ENCODE assay signal across 8 mouse cellular contexts in genomic region chr9:108692226-108693041, GRCm38 (mm10). TPM values are rescaled to one million over a fixed set of nuclear protein-coding genes. Genes with fewer than 3 reads are reported as not detected.
DNase-seq lines count a peak whose midpoint lies in the region; ATAC-seq and TF ChIP-seq lines count a peak whose summit lies in the region.

No protein-coding gene starts in this region.

- peak overlapping the region; percentile 83 for H3K9ac ChIP-seq in heart, embryonic 13.5 days
- H3K9ac ChIP-seq in liver, embryonic 14.5 days (replicated peaks), result peak overlapping the region; percentile 70
- peak overlapping the region; percentile 62 for H3K9ac ChIP-seq in stomach, embryonic 15.5 days

- H3K9me3 ChIP-seq in heart, embryonic 13.5 days, result no peaks in the 10 kb centered on the region
- H3K9me3 ChIP-seq in liver, embryonic 14.5 days (ENCODE audit: control insufficient read depth, low read length), result no peaks in the 10 kb centered on the region
- no peaks in the 10 kb centered on the region for H3K9me3 ChIP-seq in stomach, embryonic 15.5 days

- TF ChIP-seq CTCF in liver, embryonic 14.5 days (IDR thresholded peaks at IDR 0.05; ENCODE audit: low read depth), result no peak

- H3K27ac ChIP-seq in brown adipose tissue, adult 24 weeks (replicated peaks; ENCODE audit: low read depth, low read length), result peak overlapping the region; percentile 37; the same call in 1 of the 2 replicates
- peak overlapping the region; percentile 44 for H3K27ac ChIP-seq in heart, embryonic 13.5 days (replicated peaks)
- H3K27ac ChIP-seq in liver, embryonic 14.5 days, result no peak overlapping the region
- H3K27ac ChIP-seq in stomach, embryonic 15.5 days, result peak overlapping the region; percentile 63

- TF ChIP-seq EP300 in liver, embryonic 14.5 days (IDR thresholded peaks at IDR 0.05; ENCODE audit: low read depth), result no peak

- DNase-seq in CD4-positive, CD25-positive, alpha-beta regulatory T cell, adult 2 months (ENCODE audit: low read depth, low spot score), result peak; percentile 63
- peak; percentile 76 for DNase-seq in kidney, postnatal 10 days
- DNase-seq in liver, embryonic 14.5 days (ENCODE audit: low read depth in 3 of 3, low spot score in 3 of 3), result no peak
- peak; percentile 74 for DNase-seq in neural tube, embryonic 10.5 days (ENCODE audit: extremely low spot score, low spot score)

- ATAC-seq in erythroid progenitor cell, adult 5-6 weeks (replicated peaks; ENCODE audit: low FRiP score, poor library complexity, severe bottlenecking), result peak; percentile 45
- ATAC-seq in heart, embryonic 13.5 days (ENCODE audit: extremely low read depth, insufficient number of reproducible peaks, low FRiP score, low TSS enrichment), result peak; percentile 15; the same call in 1 of the 2 replicates
- ATAC-seq in liver, embryonic 14.5 days (ENCODE audit: insufficient read depth), result peak; percentile 60
- peak; percentile 54 for ATAC-seq in stomach, embryonic 15.5 days (ENCODE audit: insufficient read depth, low FRiP score, low read depth)

- no peaks in the 10 kb centered on the region for H3K27me3 ChIP-seq in heart, embryonic 13.5 days (replicated peaks)
- peaks cover 24% of the 10 kb centered on the region for H3K27me3 ChIP-seq in liver, embryonic 14.5 days (ENCODE audit: control insufficient read depth, insufficient read depth, low read length)
- H3K27me3 ChIP-seq in stomach, embryonic 15.5 days (replicated peaks), result no peaks in the 10 kb centered on the region

- H3K4me2 ChIP-seq in heart, embryonic 13.5 days, result peak overlapping the region; percentile 76
- peak overlapping the region; percentile 85 for H3K4me2 ChIP-seq in liver, embryonic 14.5 days (ENCODE audit: low read depth)
- peak overlapping the region; percentile 92 for H3K4me2 ChIP-seq in stomach, embryonic 15.5 days

- H3K4me3 ChIP-seq in brown adipose tissue, adult 24 weeks (ENCODE audit: insufficient read depth, low read depth, low read length), result peak overlapping the region; percentile 88
- H3K4me3 ChIP-seq in heart, embryonic 13.5 days, result peak overlapping the region; percentile 65
- peak overlapping the region; percentile 38 to 70 for H3K4me3 ChIP-seq in liver, embryonic 14.5 days (ENCODE audit: insufficient read depth in 1 of 2, low read depth in 2 of 2, low read length in 2 of 2)
- peak overlapping the region; percentile 69 for H3K4me3 ChIP-seq in stomach, embryonic 15.5 days (replicated peaks)

- H3K36me3 ChIP-seq in heart, embryonic 13.5 days, result no peaks in the 10 kb centered on the region; the same call in 1 of the 2 replicates
- H3K36me3 ChIP-seq in liver, embryonic 14.5 days (replicated peaks; ENCODE audit: control insufficient read depth, insufficient read depth, low read depth), result no peaks in the 10 kb centered on the region
- H3K36me3 ChIP-seq in stomach, embryonic 15.5 days, result no peaks in the 10 kb centered on the region

- WGBS in heart, embryonic 13.5 days, result under 1% methylated on average over 92 of the region's 92 CpGs
- WGBS in liver, embryonic 14.5 days (ENCODE audit: insufficient replicate concordance), result under 1% methylated on average over 92 of the region's 92 CpGs
- under 1% methylated on average over 87 of the region's 92 CpGs for WGBS in stomach, embryonic 15.5 days

- no peaks in the 10 kb centered on the region for H3K4me1 ChIP-seq in brown adipose tissue, adult 24 weeks (ENCODE audit: control insufficient read depth, insufficient read depth, insufficient read length, low read length)
- H3K4me1 ChIP-seq in heart, embryonic 13.5 days, result peaks cover 30% of the 10 kb centered on the region
- H3K4me1 ChIP-seq in liver, embryonic 14.5 days (replicated peaks; ENCODE audit: control insufficient read depth in 2 of 2, insufficient read depth in 2 of 2, low read length in 1 of 2), result peaks cover 4 to 12% of the 10 kb centered on the region in 2 experiments; a peak in 2 of 4 replicates
- peaks cover 11% of the 10 kb centered on the region for H3K4me1 ChIP-seq in stomach, embryonic 15.5 days

RNA-seq across cellular contexts. Expression of gene Prkar2a, which starts 3.3 kb away (rescaled TPM):
- polyA plus RNA-seq in brown adipose tissue, adult 24 weeks (2012; ENCODE audit: insufficient read depth, insufficient read length, missing spikeins), result 12.4 and 20.8 TPM in 2 replicates
- 1.4 and 10.9 TPM in 2 replicates for total RNA-seq in erythroid progenitor cell, adult 5-6 weeks (2015; ENCODE audit: low replicate concordance)
- total RNA-seq in erythroid progenitor cell, adult 5-6 weeks (2017; ENCODE audit: low replicate concordance), result 1.4 and 1.5 TPM in 2 replicates
- 25.6 and 26.8 TPM in 2 replicates for polyA plus RNA-seq in heart, embryonic 13.5 days (2015; fragmentation: Nextera tagmentation; extraction: Ambion mirVana)
- polyA plus RNA-seq in liver, embryonic 14.5 days (2012; rRNA removed), result 5.0 and 6.4 TPM in 2 replicates
- 9.9 and 10.1 TPM in 2 replicates for polyA plus RNA-seq in liver, embryonic 14.5 days (2014; fragmentation: Nextera tagmentation; extraction: Ambion mirVana)
- polyA plus RNA-seq in stomach, embryonic 15.5 days (2015; fragmentation: Nextera tagmentation; extraction: Ambion mirVana), result 32.9 and 39.3 TPM in 2 replicates

RNA-seq across cellular contexts. Expression of gene Slc25a20, which starts 30.5 kb away (rescaled TPM):
- 545 and 591 TPM in 2 replicates for polyA plus RNA-seq in brown adipose tissue, adult 24 weeks (2012; ENCODE audit: insufficient read depth, insufficient read length, missing spikeins)
- 4.2 TPM in 1 of 2 replicates, not detected in the other for total RNA-seq in erythroid progenitor cell, adult 5-6 weeks (2015; ENCODE audit: low replicate concordance)
- total RNA-seq in erythroid progenitor cell, adult 5-6 weeks (2017; ENCODE audit: low replicate concordance), result 2.0 and 6.9 TPM in 2 replicates
- polyA plus RNA-seq in heart, embryonic 13.5 days (2015; fragmentation: Nextera tagmentation; extraction: Ambion mirVana), result 67.9 and 73.0 TPM in 2 replicates
- 5.8 and 8.6 TPM in 2 replicates for polyA plus RNA-seq in liver, embryonic 14.5 days (2012; rRNA removed)
- polyA plus RNA-seq in liver, embryonic 14.5 days (2014; fragmentation: Nextera tagmentation; extraction: Ambion mirVana), result 12.3 and 14.0 TPM in 2 replicates
- 40.5 and 51.1 TPM in 2 replicates for polyA plus RNA-seq in stomach, embryonic 15.5 days (2015; fragmentation: Nextera tagmentation; extraction: Ambion mirVana)

RNA-seq across cellular contexts. Expression of gene Arih2, which starts 43.2 kb away (rescaled TPM):
- 22.4 and 29.8 TPM in 2 replicates for polyA plus RNA-seq in brown adipose tissue, adult 24 weeks (2012; ENCODE audit: insufficient read depth, insufficient read length, missing spikeins)
- total RNA-seq in erythroid progenitor cell, adult 5-6 weeks (2015; ENCODE audit: low replicate concordance), result 36.0 and 49.4 TPM in 2 replicates
- 77.1 and 79.9 TPM in 2 replicates for total RNA-seq in erythroid progenitor cell, adult 5-6 weeks (2017; ENCODE audit: low replicate concordance)
- 36.6 and 44.5 TPM in 2 replicates for polyA plus RNA-seq in heart, embryonic 13.5 days (2015; fragmentation: Nextera tagmentation; extraction: Ambion mirVana)
- 15.3 and 17.7 TPM in 2 replicates for polyA plus RNA-seq in liver, embryonic 14.5 days (2012; rRNA removed)
- polyA plus RNA-seq in liver, embryonic 14.5 days (2014; fragmentation: Nextera tagmentation; extraction: Ambion mirVana), result 18.0 and 22.0 TPM in 2 replicates
- polyA plus RNA-seq in stomach, embryonic 15.5 days (2015; fragmentation: Nextera tagmentation; extraction: Ambion mirVana), result 42.0 and 43.5 TPM in 2 replicates

Comparison
In these comparisons a context has a peak if more than half of its experiments do, and no peak if none do; other contexts are left out.
1. DNase-seq: peak in CD4-positive, CD25-positive, alpha-beta regulatory T cell, adult 2 months (single experiment), kidney, postnatal 10 days (single experiment) and neural tube, embryonic 10.5 days (single experiment); none in liver, embryonic 14.5 days (0 of 3).
2. Peak in every context shown above with its lines, with median percentiles within 50 percentile points of each other: H3K4me3 ChIP-seq, ATAC-seq, H3K4me2 ChIP-seq and H3K9ac ChIP-seq.